Mouse (Mus musculus) v-Abl transformed pro-B cells (cell line): ENCODE measurements around the gene Ascl2.

Experiments
- in situ Hi-C, 2 experiments: fragments of 400-800 bp; cut with MboI; formaldehyde crosslinking; loops; one replicate each; pipeline ENCODE4 v1.15.1; 2025; ENCODE audit not compliant: unreplicated experiment in 2 of 2

Ascl2 gene

DNA sequence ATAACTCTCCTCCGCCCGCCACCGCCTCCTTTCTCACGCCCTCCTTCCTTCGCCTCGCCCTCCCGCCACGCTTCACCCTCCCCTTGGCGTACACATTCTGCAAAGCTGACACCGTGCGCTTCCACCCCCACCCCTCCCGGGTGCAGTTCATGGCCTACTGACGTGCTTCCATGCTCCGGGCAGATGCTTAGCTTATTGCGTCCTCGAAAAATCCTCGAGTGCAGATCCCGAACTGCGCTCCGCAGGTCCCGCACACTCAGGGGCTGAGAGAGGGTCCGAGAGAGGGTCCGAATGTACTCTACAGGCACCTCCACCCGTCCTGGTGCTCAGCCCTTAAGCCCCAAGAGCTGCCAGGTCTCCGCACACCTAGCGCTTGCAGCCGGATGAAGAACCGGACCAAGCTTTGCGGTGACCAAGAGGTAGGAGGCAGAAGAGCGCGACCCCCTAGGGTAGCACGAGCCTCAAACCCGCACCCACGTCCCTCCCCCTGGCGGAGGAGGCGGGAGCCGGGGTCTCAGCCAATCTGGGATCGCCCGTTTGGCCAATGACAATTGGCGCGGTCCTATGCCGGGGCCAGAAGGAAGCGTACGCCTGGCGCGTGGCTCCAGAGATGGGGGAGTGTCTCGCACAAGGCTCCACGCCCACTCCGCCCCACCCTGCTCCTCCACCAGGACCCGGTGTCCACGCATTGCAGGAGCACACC is at the start of gene Ascl2:
Gene Ascl2 (minus strand): TSS at position 456 of the 703 bp plus-strand sequence.
- in situ Hi-C loops = no loop called here

DNA sequence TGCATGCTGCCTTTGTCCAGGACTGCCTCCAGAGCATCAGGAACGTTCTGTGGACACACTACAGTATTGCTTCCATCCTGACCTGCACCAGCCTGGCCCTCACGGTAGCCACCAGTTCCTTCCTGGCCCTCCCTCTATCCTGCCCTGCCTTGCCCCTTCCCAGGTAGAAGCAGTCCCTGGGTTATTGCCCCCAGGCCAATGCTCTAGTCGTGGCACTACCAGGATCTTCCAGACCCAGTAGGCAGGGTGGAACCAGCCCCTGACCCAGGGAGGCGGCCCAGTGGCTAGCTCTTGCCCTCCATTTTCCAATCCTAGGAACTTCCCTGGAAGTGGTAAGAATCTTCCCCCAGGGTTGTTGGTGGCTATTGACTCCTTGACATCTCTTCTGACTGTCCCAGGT is 48.1 kb upstream of the Ascl2 start:
- in situ Hi-C loops = no loop called here

DNA sequence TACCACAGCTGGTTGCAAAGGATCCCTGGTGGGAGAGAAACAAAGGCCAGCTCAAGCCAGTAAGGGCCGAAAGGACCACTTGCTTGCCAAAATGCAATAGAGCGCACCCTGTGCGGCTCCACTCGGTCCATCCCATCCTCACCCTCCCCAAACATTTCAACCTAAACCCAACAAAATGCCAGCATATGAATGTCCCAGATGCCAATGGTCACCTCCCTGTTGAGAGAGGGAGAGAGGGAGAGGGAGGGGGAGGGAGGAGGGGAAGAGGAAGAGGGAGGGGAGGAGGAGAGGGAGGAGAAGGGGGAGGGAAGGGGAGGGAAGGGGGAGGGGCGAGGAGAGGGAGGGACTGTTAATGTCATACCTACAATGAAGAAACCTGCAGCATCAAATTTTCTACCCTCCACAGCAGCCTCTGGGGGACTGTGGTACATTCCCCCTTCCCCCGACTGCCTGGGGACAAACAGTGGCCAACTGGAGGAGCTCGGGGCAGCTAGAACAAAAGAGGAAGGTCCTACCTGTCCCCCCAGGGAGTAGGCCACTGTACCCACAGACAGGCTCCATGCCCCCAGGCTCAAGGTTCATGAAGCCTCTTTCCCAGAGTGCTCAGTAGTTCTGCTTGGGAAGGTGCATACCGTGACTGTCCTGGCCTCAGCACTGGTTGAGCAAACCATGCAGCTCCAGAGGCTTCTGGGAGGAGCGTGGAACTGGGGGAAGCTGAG is 47.5 kb upstream of the Ascl2 start:
- in situ Hi-C loops = no loop called here

DNA sequence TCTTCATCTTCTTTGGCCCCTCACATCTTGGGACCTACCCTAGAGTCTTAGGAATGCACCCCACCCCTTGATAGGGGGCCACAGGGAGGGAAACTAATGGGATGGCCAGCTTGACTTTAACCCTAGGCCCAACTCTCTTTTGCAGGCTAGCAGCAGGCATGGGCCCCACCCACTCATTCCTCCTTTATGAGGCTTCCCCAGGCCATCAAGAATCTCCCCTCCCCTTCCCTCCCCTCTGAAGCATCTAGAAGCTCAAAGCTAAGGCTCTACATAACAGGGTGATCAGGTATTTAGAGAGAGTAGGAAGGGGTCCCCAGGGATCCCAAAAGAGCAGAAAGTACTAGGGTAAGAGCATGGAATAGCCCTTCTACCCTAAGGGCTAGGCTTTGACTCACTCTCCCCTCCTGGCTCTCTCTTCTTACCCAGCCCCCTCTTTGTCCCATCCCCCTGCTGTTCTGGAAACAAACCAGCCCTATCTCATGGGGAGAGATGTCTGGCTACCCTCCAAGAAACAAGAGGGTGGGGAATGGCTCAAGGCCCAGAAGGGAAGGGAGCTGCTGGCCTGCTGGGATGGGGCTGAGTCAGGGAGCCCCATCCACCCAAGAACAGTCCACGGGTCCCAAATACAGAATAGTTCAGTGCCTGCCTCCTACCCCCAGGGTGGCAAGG is 46.8 kb upstream of the Ascl2 start:
- in situ Hi-C loops = no loop called here

DNA sequence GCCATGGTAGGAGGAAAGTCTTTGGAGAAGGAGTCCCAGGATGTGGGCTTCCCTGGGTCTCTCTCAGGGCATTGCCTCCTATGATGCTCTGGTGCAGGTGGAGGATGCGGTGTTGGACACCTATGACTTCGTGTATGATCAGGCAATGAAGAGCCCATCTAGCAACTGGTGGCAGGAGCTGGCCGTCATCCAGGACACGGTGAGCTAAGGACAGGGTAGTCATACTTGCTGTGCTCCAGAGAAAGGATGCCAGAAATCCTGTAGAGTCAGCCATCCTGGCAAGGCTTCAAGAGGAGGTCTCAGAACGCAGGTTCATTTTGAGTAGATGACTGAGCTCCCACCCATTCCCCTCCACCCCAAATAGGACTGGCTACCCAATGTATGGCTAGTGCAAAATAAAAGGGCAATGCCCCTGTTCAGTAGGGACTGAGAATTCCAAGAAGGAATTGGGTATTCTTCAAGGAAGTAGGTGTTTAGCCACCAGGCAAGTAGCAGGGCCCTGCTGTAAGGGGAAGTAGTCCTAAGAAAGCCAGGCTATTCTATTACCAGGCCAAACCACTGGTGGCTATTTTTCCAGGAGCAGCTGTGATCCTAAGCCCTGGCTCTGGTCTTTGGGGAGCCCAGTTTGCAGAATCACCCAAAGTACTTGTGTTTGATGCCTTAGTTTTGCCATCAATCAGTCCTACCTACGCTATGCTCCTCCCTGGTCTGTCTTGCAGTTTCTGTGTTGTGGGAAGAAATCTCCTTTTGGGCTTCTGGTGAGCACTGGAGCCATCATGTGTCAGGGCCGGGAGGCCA is 46.0 kb upstream of the Ascl2 start:
- in situ Hi-C loops = no loop called here

DNA sequence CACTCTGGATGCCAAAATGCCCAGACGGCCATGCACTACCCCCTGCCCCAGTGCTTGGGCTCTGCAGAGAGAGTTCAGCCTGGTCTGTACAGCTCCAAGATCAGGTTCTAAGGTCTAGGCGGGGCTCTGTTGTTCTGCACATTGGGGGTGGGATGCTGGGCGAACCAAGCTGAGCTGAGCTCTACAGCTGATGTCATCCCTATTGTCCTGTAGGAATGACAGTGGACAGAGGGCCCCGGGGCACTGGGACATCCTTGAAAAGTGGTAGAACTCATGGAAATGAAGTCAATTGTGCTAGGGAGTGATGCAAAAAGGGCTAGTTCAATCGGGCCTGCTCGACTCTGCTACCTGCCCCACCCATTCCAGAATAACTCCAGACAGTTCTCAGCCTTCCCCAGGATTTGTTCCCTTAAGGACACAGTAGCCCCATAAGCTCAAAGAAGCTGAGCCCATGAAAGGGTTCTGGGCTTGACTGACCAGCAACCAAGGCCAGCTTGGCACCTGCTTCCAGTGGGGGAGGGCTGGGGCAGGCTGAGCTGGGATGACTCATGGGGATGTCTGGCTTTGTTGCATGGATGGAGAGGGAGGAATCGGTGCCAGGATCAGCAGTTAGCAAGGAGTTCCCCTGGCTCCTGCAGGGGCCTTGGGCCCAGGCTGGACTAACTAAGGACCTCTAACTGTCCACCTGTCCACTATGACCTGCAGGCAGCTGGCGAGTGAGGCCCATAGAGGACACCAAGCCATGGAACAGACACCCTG is 44.5 kb upstream of the Ascl2 start:
- in situ Hi-C loops = no loop called here

DNA sequence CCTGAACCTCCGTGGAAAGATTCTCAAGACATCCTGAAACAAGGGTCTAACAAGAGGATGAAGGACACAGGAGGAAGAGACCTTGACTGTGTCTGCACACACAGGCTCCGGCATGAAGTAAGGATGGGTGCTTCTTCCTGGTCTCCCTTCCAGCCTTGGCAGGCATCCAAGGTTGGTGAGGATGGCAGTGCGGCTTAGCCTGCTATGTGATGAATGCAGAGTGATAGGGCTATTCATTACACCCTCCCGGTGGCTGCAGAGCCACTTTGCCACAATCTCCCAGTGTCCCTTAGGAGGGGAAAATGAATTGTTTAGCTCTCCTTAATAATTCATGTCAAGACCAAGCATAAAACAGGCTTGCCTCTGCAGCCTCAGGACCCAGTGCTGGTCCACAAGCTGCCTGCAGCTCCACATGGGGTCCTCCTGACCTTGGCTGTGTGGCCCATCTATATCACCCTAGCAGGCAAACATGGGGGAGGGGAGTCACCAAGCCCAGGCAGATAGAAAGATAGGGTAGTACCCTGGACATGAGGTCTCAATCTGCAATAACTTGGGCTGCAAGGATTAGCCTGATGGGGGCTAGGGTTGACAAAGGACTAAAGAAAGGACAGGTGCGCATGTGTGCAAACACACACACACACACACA is 43.3 kb upstream of the Ascl2 start:
- in situ Hi-C loops = no loop called here

DNA sequence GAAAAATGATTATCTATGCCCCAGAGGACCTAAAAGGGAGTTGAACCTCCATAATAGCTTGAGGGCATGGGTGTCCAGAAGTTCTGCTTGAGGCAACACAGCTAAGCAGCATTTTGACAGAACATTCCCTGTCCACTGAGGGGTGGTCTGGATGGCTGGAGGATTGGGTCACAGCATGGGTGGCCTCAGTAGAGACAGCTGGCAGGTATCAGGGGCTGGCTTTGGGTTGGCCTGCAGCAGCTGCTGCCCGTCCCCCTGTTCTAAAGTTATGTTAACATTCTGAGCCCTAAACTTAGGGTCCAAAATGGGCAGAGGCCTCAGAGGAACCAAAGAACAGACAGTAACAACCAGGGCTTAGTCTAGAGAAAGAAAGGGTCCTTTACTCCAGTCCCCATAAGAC is 42.2 kb upstream of the Ascl2 start:
- in situ Hi-C loops = no loop called here

DNA sequence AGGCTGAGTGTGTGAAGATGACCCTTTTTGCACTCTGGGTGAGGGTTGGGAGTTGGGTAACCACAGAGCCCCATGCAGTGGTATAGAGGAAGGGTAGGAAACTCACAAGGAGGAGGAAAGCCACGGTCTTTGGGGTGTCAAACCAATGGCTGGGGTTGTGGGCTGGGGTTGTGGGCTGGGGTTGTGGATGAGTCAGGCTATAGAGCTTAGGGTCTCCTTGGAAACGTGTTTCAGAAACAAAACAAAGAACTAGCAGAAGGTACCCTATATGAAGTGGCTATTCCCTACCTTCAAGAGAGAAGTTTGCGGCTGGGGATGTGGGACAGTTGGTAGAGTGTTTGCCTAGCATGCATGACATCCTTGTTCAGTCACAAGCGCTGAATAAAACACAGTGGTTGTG is 40.9 kb upstream of the Ascl2 start:
- in situ Hi-C loops = loop anchor here (5.0 kb wide), 2 partner anchors 57 to 118 kb away; partner anchors contain the start of gene Tssc4 (in 2 of the 2)

DNA sequence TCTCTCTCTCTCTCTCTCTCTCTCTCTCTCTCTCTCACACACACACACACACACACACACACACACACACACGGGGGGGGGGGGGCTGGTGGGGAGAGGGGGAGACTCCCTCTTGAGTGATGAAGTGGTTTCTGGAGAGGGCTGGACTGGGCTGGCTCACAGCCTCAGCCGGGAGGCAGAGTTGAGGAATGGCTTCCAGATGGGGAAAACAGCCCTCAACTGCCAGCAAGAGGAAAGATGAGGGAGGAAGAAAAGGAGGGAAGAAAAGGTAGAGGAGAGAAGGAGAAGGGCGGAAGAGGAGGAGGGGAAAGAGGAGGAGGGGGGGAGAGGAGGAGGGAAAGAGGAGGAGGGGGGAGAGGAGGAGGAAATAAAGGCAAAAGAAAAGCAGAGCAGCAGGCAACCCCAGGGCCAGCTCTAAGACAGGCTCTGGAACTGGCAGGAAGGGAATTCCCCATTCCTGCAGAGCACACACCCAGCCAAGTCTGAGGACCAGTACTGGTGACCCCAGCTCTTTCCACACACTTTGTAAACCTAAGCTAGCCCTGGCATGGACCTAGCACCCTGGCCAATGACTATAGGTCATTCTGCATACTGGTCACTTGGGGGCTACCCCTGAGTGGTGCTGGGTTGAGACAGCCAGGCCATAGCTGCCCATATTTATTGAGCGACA is 40.1 kb upstream of the Ascl2 start:
- in situ Hi-C loops = loop anchor here (5.0 kb wide), 2 partner anchors 58 to 117 kb away; partner anchors contain the start of gene Tssc4 (in 2 of the 2)

DNA sequence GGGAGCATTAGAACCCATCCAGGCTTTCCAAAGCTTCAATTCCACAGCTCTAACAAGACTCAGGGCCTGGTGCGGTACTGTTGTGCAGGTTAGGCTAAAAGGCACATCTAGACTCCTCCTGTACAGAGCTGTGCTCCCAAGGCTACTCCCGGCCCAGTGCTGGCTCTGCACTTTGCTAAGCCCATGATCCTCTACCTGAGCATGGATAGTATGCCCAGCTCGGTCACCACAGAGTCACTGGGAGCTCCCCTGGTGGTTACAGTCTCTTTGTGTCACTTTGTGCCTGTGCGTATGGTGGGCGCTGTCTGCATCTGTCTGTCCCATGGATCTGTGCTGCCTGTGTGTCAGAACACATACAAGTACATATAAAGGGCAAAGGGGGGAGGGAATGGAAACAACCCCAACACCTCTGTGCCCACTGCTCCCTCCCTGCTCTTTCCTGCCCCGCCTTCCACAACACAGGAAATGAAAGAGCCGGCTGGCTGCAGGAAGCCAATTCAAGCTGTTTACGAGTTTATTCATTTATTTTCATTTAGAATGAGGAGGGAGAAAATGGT is 39.4 kb upstream of the Ascl2 start:
- in situ Hi-C loops = loop anchor here (5.0 kb wide), 2 partner anchors 59 to 116 kb away; partner anchors contain the start of gene Tssc4 (in 2 of the 2)

DNA sequence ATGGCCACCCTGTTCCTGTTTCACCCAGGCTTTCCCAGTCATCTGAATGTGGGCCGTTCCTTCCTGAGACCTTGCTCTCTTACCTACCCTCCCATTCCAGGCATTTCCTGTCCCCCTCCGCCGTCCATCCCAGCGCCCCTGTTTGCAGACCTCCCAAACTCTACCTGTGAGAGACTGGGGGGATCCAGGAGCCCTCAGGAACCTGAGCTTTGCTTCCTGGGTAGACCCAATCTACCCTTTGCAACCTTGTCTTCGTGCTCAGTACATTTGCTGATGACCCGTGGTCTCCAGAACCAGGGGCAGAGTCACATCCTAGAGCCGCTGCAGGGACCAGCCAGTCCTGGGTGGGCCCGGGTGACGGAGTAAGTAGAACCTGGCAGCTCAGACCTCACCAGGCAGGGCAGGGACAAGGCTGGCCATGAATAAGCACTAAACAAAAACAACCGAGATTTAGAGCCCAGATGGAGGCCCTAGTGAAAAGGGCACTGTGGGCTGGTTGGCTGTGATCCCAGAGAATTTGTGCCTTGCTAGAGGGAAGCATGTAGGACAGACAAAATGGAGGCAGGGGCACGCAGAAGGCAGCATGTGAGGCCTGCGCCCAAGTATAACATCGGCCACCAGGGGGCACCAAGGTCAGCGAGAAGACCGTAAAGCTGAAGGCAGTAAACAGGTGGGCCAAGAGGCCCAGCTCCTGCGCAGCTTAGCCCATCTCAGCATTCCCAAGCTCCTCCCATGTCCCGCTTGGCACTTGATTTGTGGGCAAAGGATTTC is 38.7 kb upstream of the Ascl2 start:
- in situ Hi-C loops = loop anchor here (5.0 kb wide), 2 partner anchors 60 to 115 kb away; partner anchors contain the start of gene Tssc4 (in 2 of the 2)

DNA sequence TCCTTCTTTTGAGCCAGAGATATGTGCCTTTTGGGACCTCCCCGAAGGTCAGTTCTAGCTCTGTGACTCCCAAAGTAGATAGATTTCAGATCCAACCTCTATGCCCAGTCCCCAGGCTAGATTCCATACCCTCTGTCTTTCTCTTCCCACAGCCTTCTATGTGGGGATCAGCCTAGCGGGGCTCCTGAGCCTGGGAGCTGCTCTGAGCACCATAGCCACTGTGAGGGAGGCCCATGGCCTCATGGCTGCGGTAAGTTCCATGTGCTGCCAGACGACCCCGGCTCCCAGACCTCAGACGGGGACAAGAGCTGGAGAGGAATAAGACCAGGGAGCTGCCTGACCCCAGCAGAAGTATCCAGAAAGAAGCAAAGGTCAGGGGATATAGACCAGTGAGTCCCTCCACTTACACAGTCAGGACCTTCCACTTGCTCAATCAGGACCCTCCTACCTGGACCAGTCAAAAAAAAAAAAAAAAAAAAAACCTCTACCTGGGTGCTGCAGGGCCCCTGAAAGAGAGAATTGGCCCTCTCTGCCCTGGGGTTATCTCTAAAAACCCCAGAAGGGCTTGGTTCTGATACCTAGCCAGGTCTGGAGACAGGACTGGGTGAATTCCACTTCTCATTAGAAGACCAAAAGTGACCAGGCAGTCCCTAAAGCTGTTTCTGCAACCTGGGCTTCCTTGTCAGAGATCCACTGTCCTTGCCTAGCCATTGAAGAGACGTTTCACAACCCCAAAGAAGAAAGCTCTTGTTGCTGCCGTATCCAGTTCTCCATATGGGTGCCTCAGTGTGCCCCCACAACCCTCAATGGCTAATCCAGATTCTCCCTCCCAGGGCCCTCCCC is 37.9 kb upstream of the Ascl2 start:
- in situ Hi-C loops = loop anchor here (5.0 kb wide), 2 partner anchors 60 to 115 kb away; partner anchors contain the start of gene Tssc4 (in 2 of the 2)

DNA sequence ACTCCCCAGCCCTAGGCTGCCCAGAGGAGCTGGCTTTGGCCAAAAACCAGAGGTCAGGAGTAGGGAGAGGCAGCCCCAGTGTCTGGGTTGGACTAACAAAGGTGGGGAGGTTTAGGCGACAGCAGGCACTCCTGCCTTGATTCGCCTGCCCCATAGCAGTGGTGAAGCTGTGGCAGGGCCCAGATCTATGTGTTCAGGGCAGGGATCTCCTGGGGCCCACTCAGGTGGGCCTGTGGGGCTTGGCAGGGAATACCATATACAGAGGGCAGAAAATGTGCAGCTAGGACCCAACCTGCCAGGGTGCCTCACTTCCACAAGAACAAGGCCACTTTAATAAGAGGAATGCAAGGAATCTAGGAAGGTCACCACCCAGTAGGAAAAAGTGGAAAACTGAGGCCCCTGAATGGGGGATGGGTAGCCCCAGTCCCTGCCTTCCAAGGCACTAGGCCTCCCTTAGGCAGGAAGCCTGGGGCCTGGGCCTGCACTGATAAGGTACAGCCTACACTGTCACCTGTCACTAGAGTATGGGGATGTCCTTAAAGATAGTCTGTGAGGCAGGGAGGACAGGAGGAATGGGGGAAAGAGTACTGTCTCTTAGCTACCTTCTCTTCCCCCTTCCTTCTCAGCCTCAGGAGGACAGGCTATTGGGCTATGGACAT is 37.2 kb upstream of the Ascl2 start:
- in situ Hi-C loops = loop anchor here (5.0 kb wide), 2 partner anchors 61 to 114 kb away; partner anchors contain the start of gene Tssc4 (in 2 of the 2)

DNA sequence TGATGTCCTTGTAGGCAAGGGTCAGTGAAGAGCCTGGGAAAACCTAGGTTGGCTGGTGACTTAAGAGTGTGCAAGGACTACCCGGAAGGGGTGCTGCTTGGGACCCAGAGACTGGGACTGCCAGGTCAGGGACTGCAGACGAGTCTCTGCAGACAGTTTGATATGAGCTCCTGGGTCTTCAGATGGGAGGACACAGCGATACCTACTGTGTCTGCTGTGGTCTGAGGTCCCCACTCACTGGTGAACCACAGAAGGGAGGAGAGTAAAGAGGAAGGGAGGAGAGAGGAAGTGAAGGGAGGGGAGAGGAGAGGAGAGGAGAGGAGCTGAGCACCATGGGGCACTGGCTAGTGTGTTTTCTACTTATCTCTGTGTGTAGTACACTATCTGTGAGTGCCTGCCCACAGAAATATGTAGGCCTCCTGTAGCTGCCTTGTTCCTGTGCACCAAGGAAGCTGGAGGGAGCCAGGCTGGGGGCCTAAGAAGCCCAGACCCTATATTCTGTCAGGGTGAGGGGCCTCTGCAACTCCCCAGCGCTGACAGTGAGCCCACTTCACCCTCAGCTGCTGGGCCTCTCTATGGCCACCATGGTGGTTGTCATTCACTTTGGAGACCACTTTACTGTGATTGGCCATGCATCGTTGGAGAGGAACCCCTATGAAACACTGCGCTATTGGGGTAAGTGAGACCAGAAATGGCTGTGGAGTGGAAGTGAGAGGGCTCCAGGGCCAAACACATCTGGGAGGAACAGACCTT is 36.5 kb upstream of the Ascl2 start:
- in situ Hi-C loops = loop anchor here (5.0 kb wide), 2 partner anchors 62 to 113 kb away; partner anchors contain the start of gene Tssc4 (in 2 of the 2)
